Mouse (Mus musculus) embryonic facial prominence, embryonic 14.5 days (tissue): Measurements from ENCODE around the gene Ms4a5. TPM values are rescaled to one million over a fixed set of nuclear protein-coding genes. Genes with fewer than 3 reads are reported as not detected.

Experiments
- ATAC-seq: fragments of 200-750 bp; cut with Nextera tagmentation; 2 replicates; pipeline ENCODE4 v1.8.0; 2017; ENCODE audit warnings: low read depth, moderate number of reproducible peaks, moderate TSS enrichment
- DNase-seq: peaks from one replicate; pipeline ENCODE4 v3.0.0-alpha.2; 2015; ENCODE audit warnings: low spot score
- H3K27ac ChIP-seq: fragments of 300-500 bp; sonication (generic); replicated peaks from 2 replicates; pipeline ENCODE4 v1.5.1; 2014; ENCODE audit warnings: low read depth, mild to moderate bottlenecking, low read length, moderate library complexity
- H3K27me3 ChIP-seq: fragments of 300-500 bp; sonication (generic); replicated peaks from 2 replicates; pipeline ENCODE4 v1.6.1; 2014; ENCODE audit warnings: low read length; ENCODE audit not compliant: control insufficient read depth, insufficient read depth
- H3K36me3 ChIP-seq: fragments of 300-500 bp; sonication (generic); 2 replicates; pipeline ENCODE4 v1.6.1; 2014; ENCODE audit warnings: low read length, mixed read lengths; ENCODE audit not compliant: control insufficient read depth, insufficient read depth
- H3K4me1 ChIP-seq: fragments of 300-500 bp; sonication (generic); 2 replicates; pipeline ENCODE4 v1.6.1; 2014; ENCODE audit warnings: antibody characterized with exemption, low read length; ENCODE audit not compliant: control insufficient read depth, insufficient read depth
- H3K4me2 ChIP-seq: fragments of 300-500 bp; sonication (generic); 2 replicates; pipeline ENCODE4 v1.6.1; 2014; ENCODE audit warnings: low read depth, mild to moderate bottlenecking, low read length, moderate library complexity, mixed read lengths
- H3K4me3 ChIP-seq: fragments of 300-500 bp; sonication (generic); 2 replicates; pipeline ENCODE4 v1.5.1; 2014; ENCODE audit warnings: low read depth, mild to moderate bottlenecking, low read length
- H3K9ac ChIP-seq: fragments of 300-500 bp; sonication (generic); 2 replicates; pipeline ENCODE4 v1.6.1; 2014; ENCODE audit warnings: low read depth, mild to moderate bottlenecking, low read length, moderate library complexity, mixed read lengths
- H3K9me3 ChIP-seq: fragments of 300-500 bp; sonication (generic); 2 replicates; pipeline ENCODE4 v1.6.1; 2016; ENCODE audit warnings: low read length; ENCODE audit not compliant: control insufficient read depth
- WGBS: fragments of 180-500 bp; shearing (Covaris S2); extraction: QIAGEN DNeasy Blood & Tissue Kit; methylation state at CpG from one replicate; pipeline ENCODE4 v1.1.7; 2014; 5-methylcytosine and 5-hydroxymethylcytosine counted together
- polyA plus RNA-seq: library from polyadenylated mRNA; unstranded; fragments of >200 nt; fragmentation: Nextera tagmentation; extraction: Ambion mirVana; gene quantifications from 2 replicates; pipeline ENCODE4 v1.2.1, GENCODE M21; 2014

The Ms4a5 gene
- polyA plus RNA-seq, 1 experiment from 2014 or later: not detected

DNA sequence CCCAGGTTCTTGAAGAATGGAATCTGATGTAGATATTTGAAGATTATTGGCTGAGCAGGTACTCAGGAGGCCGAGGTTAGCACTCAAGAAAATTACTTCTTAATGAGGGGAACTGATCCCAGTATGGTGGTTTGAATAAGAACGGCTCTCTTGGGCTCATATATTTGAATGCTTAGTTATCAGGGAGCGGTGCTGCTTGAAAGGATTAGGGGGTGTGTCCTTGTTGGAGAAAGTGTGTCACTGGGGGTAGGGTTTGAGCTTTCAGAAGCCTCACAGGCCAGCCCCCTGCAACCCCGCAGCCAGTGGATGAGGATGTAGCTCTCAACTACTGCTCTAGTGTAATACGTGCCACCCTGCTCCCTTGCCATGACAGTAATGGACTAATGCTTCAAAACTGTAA lies 41.1 kb downstream of the Ms4a5 start:
- 57% methylated on average over 5 of the region's 5 CpGs for WGBS
- no peak overlapping the region for H3K4me3 ChIP-seq
- no peak for ATAC-seq

DNA sequence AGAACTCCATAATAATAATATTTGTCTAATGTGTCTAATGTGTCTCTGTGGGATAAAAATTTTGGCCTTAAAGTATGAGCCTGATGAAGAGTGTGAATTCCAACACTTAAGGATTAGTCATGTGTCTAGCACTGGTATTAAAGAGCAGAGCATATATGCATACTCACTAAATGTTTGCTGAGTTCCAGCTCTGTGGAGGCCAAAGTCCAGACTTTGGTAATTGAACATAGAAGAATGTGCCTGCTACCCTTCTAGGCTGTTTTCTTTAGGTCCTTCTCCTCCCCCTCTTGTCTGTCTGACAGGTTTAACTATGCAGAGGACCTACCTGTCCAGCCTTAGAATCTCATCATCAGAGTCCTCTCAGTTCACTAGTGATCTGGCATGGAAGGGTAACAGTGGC lies 47.9 kb downstream of the Ms4a5 start:
- H3K4me2 ChIP-seq: no peak overlapping the region
- H3K27ac ChIP-seq: no peak overlapping the region
- no peak overlapping the region for H3K9ac ChIP-seq
- ATAC-seq: no peak
- no peak overlapping the region for H3K4me3 ChIP-seq
- no peaks in the 10 kb centered on the region for H3K36me3 ChIP-seq
- no peaks in the 10 kb centered on the region for H3K27me3 ChIP-seq
- DNase-seq: no peak
- H3K9me3 ChIP-seq: no peaks in the 10 kb centered on the region
- H3K4me1 ChIP-seq: no peaks in the 10 kb centered on the region

More for the DNA sequence above, 41.1 kb downstream of the Ms4a5 start:
- Histone ChIP-seq H3K9me3 (no peaks in the 10 kb centered on the region), H3K27ac (no peak overlapping the region), H3K36me3 (no peaks in the 10 kb centered on the region), H3K27me3 (no peaks in the 10 kb centered on the region), H3K4me1 (no peaks in the 10 kb centered on the region), H3K4me2 (no peak overlapping the region), H3K9ac (no peak overlapping the region)
- DNase-seq: no peak

DNA sequence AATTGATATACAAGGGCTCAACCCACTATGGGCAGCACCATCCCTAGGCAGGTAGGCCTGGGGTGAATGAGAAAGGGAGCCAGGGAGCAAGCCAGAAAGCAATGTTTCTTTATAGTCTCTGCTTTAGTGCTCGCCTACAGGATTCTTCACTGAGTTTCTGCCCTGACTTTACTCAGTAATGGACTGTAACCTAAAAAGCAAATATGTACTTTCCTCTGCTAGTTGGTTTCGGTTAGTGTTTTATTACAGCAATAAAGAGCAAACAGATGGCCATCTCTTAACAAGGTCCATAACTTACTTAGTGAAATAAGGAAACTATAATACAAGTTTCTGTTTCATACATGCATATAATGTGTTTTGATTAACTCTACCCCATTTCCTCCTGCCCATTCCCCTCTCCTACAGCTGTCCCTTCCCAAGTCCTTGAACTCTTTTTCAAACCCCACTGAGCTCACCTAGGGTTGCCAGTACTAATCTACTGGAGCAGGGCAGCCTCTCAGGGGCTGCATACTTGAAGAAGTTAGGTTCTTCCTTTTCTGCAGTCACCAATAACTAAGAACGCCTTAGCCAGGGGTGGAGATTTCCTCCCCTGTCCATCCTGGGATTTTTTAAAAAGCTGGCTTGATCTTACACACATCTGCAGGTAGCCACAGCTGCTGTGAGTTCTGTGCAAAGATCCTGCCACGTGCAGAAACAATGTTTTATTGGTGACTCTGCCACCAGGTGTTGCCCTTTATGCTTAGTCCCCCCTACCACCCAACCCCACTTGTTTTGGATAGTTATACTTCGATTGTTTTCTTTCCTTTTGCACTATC lies 48.5 kb downstream of the Ms4a5 start:
- 61% methylated on average over 5 of the region's 5 CpGs for WGBS
- DNase-seq: no peak
- Histone ChIP-seq H3K27ac (no peak overlapping the region), H3K4me1 (no peaks in the 10 kb centered on the region), H3K4me3 (no peak overlapping the region), H3K9me3 (no peaks in the 10 kb centered on the region), H3K36me3 (no peaks in the 10 kb centered on the region), H3K9ac (no peak overlapping the region), H3K4me2 (no peak overlapping the region), H3K27me3 (no peaks in the 10 kb centered on the region)
- no peak for ATAC-seq

DNA sequence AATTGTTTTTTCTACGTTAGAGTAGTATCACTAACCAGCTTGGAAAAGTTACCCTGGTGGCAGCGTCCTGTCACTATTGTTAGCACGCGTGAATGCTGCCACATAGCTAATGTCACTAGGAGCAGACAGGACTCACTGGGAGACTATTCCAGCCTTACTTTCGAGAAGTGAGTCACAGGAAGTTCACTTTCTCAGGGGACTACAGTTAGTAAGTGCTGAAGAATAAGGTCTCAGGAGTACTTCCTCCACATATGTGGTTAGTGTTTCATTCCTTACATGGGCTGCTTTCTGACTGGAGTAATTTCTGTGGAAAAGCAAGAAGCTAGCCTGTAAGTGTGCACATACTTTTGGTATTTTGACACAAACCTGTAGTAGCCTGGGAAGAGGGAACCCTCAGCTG lies 49.4 kb downstream of the Ms4a5 start:
- H3K27me3 ChIP-seq: no peaks in the 10 kb centered on the region
- no peaks in the 10 kb centered on the region for H3K4me1 ChIP-seq
- no peaks in the 10 kb centered on the region for H3K9me3 ChIP-seq
- no peaks in the 10 kb centered on the region for H3K36me3 ChIP-seq
- no peak overlapping the region for H3K9ac ChIP-seq
- no peak overlapping the region for H3K27ac ChIP-seq
- ATAC-seq: no peak
- H3K4me2 ChIP-seq: no peak overlapping the region
- H3K4me3 ChIP-seq: no peak overlapping the region
- DNase-seq: no peak
- WGBS: 72% methylated on average over 5 of the region's 5 CpGs

DNA sequence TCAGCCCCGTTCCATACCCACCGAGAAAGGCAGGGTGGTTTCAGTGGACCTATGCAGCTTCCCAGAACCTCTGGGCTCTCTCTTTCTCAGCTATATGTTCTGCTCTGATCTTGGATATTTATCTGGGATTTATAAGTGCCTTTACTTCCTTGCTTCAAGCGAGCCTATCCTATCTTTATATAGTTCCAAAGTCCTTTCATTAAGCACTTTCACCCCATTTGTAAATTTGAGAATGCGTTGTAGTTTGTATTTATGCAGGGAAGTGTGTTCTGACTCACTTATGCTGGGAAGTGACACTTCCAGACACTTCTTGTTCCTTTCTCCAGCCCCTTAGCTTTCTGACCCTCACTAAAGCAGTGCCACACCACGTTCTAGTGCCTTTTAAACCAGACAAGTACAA lies 51.3 kb downstream of the Ms4a5 start, which contains the start of gene Ms4a12:
Ms4a12 (minus strand) TSS at position 101 of the 400 bp plus-strand sequence.
- Histone ChIP-seq H3K4me2 (no peak within 1 kb of the TSS), H3K9me3 (no peaks in the 10 kb centered on the region), H3K4me3 (no peak within 1 kb of the TSS), H3K9ac (no peak within 1 kb of the TSS), H3K27me3 (no peaks in the 10 kb centered on the region), H3K4me1 (no peaks in the 10 kb centered on the region), H3K27ac (no peak within 1 kb of the TSS), H3K36me3 (no peaks in the 10 kb centered on the region)
- 71% methylated on average over 5 of the region's 5 CpGs for WGBS
- no peak for DNase-seq
- no peak for ATAC-seq

Other genes starting within 250 kb of the Ms4a5 start
- not detected in 2 replicates for gene Ms4a8a, start 202.8 kb downstream of the Ms4a5 start, polyA plus RNA-seq
- not detected in 2 replicates for gene 1700017D01Rik, start 153.0 kb downstream of the Ms4a5 start, polyA plus RNA-seq
- not detected in 2 replicates for gene 1700025F22Rik, start 118.6 kb downstream of the Ms4a5 start, polyA plus RNA-seq
- not detected in 2 replicates for gene Ms4a13, start 87.1 kb downstream of the Ms4a5 start, polyA plus RNA-seq
- gene Ms4a12, start 51.4 kb downstream of the Ms4a5 start, polyA plus RNA-seq: not detected in 2 replicates
- gene Ms4a1, start 17.6 kb downstream of the Ms4a5 start, polyA plus RNA-seq: not detected in 2 replicates
- 0.08 and 0.37 TPM in 2 replicates for gene Ms4a14, start 30.6 kb upstream of the Ms4a5 start, polyA plus RNA-seq
- 11.1 and 11.4 TPM in 2 replicates for gene Ms4a7, start 52.3 kb upstream of the Ms4a5 start, polyA plus RNA-seq
- gene Ms4a4a, start 91.7 kb upstream of the Ms4a5 start, polyA plus RNA-seq: 5.2 and 7.1 TPM in 2 replicates
- 0.62 and 1.3 TPM in 2 replicates for gene Ms4a4c, start 120.9 kb upstream of the Ms4a5 start, polyA plus RNA-seq
- gene Ms4a4b, start 159.7 kb upstream of the Ms4a5 start, polyA plus RNA-seq: 0.14 and 0.17 TPM in 2 replicates
- 8.3 and 11.8 TPM in 2 replicates for gene Ms4a6c, start 185.5 kb upstream of the Ms4a5 start, polyA plus RNA-seq
- gene Gm8369, start 202.1 kb upstream of the Ms4a5 start, polyA plus RNA-seq: not detected in 2 replicates
- gene Ms4a6b, start 232.6 kb upstream of the Ms4a5 start, polyA plus RNA-seq: 10.5 and 12.2 TPM in 2 replicates